Mouse (Mus musculus): Measurements from ENCODE around the gene Cd3d.

Cd3d gene

DNA sequence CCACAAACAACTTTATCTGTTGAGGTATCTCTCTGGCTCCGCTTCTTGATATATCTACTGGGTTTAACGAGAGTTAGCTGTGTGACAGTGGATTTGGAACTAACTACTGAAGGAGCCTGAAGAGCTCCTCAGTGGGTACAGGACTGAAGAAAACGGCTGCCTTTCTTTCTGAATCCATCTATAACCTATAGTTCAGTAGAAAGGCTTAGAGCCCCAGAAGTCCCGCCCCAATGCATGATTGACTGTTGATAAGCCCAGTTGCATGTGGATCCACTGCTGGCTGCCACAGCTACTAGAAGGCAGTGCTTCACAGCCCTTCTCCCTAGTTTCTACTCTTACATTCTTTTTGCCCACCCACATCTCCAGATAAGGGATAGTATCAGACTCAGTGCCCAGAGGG, 28.9 kb downstream of the Cd3d start:
- TF ChIP-seq GATA4 (IDR thresholded peaks at IDR 0.05; ENCODE audit: insufficient replicate concordance, low read length), result no peak

DNA sequence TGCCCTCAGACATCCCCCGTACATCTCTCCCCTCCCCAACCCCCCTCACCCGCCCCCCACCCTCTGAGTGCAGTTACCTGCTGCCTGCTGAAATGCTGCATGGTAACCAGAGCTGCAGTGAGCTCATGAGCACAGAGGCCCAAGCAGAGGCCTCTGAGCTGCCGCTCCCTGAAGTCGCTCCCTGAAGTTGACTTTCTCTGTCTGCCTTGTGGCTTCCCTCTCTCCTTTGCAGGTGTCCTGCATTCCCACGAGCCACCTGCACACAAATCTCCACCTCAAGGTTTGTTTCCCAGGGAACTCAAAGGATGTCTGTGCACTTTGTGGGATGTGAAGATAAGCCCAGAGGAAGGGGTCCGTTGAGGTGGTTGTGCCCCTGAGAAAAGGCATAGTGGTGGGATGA, 29.7 kb downstream of the Cd3d start:
- no peak for TF ChIP-seq GATA4 (IDR thresholded peaks at IDR 0.05; ENCODE audit: insufficient replicate concordance, low read length)

DNA sequence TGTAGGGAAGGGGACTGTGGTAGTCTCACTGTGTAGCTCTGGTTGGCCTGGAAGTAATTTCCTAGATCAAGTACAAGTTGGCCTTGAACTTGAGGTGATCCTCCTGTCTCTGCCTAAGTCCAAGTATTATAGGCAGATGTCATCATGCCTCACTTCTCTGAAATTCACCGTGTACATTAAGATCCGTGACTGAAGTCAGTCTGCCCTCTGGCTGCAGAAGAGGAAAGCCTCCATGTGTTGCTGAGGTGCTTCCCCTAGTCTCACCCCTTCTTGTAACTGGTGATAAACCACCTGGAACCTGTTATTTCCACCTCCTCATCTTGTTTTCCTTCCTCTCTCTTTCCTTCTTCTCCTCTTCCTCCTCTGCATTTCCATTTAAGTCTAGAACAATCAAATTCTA, 33.3 kb downstream of the Cd3d start:
- no peak for TF ChIP-seq GATA4 (IDR thresholded peaks at IDR 0.05; ENCODE audit: insufficient replicate concordance, low read length)

DNA sequence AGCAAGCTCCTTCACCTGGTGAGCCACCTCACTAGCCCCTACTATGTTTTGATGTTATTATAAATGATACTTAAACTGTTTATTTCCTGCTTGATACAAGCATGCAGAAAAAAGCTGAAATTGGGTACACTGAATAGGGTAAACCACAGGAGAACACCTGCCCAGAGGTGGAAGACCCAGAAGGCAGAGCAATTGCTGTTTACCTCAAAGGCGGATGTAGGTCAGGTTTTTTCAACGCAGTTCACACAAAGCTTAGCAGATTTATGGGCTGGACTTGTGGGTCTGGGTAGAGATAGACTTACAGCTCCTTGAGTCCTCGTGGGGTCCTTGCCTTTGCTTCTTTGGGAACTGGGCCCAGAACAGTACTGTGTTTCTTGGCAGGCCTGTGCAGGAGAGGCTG, 34.3 kb downstream of the Cd3d start:
- TF ChIP-seq GATA4 (IDR thresholded peaks at IDR 0.05; ENCODE audit: insufficient replicate concordance, low read length), result no peak

DNA sequence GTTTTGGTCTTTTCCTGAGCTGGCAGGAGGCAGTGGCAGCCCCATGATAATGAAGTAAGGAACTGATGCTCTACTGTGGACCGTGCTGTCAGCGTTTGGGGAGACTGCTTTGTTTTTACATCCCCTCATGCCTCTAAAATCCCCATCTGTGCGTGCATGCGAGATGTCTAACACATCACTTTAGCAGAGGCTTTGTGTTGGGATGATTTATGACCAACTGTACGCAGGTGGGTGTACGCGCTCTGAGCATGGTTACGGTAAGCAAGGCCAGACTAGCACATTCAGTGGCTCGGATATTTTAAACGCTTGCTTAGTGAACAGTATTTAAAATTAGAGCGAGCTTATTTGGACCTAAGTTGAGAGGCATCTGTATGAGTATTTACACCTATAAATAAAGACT, 36.4 kb downstream of the Cd3d start:
- no peak for TF ChIP-seq GATA4 (IDR thresholded peaks at IDR 0.05; ENCODE audit: insufficient replicate concordance, low read length)

DNA sequence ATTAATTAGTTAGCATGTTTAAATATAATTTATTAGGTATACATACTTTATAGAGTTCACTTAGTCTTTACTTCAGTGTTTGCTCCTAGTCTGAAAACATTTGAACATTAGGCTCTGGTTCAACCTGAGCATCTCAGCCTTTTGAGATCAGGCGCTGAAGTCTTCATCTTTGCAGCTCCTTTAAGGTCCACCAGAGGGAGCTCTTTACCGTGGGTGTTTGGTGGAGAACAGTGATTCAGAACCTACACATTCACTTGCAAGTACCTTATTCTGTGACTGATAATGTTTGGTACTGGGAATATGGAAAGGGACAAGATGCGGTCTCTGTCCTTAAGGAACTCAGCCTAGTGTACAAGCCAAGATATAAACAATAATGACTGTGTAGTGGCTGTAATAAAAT, 41.2 kb downstream of the Cd3d start:
- TF ChIP-seq GATA4 (IDR thresholded peaks at IDR 0.05; ENCODE audit: insufficient replicate concordance, low read length), result no peak

DNA sequence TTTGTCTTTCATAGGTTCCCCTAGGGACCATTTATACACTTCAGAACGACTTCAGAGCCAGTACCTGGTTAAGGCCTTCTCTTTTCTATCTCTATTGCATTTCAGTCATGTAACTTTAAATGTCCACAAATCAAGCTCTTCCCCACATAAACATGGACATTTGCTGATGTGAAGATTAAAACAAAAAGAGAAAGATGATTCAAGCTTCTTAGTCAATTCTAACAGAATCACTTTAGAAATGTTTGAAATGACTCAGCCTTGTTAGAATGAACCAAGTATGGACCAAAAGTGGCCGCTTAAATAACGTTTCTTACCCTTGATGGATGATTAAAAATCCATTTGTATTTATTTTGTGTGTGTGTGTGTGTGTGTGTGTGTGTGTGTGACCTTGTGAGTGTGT, 42.1 kb downstream of the Cd3d start:
- no peak for TF ChIP-seq GATA4 (IDR thresholded peaks at IDR 0.05; ENCODE audit: insufficient replicate concordance, low read length)

DNA sequence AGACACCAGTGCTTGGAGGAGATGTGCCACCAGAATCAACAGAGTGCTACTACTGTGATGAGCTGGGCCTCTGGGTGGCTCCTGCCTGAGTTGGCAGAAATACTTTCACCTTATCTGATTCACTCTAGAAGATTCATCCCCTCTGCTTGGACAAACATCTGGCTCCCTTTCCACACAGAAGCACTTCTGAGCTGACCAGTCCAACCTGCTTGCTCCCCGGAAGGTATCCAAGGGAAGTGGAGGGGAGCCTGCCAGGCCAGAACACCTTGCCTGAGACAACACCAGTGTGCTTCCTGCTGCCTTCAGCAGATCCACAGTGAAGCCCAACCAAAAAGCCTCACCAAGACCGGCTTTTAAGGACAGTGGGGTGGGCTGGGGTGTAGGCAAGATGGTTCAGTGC, 42.6 kb downstream of the Cd3d start:
- no peak for TF ChIP-seq GATA4 (IDR thresholded peaks at IDR 0.05; ENCODE audit: insufficient replicate concordance, low read length)

DNA sequence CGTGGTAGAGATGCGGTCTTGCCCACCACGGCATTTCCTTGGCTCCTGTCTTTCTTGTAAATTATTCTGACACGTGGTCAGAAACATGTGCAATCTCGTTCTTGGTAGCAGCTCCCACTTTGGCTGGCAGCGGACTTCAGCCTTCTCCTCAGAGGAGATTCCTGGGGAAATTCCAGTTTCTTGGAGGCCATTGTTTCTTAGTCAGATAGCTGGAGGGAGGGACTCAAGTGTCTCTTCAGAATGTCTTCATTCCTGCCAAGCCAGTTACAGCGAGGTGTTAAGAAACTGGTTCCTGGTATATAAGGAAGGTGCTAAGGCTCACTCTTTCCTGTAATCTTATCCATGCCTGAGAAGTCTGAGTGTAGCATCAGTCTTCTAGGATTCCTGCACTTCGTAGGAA, 45.8 kb downstream of the Cd3d start:
- TF ChIP-seq GATA4 (IDR thresholded peaks at IDR 0.05; ENCODE audit: insufficient replicate concordance, low read length), result no peak

DNA sequence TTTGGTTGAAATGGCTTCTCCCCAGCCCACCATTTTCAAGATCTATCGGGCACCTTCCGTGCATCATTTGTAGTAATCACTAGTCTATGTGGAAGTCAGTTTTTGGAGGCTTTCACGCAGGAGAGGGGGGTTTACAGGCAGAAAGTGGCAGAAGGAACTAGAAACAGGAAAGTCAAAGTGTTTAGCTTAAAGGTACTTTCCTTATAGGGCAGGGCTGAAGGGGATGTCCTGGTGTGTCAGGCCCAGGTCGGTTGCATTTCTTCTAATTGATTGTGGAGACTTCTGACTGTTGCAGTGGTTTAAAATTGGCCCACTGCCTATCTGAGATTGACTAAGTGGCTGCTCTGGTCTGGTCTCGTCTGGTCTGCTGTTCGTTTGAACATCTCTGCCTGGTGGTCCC, 48.8 kb downstream of the Cd3d start:
- no peak for TF ChIP-seq GATA4 (IDR thresholded peaks at IDR 0.05; ENCODE audit: insufficient replicate concordance, low read length)

DNA sequence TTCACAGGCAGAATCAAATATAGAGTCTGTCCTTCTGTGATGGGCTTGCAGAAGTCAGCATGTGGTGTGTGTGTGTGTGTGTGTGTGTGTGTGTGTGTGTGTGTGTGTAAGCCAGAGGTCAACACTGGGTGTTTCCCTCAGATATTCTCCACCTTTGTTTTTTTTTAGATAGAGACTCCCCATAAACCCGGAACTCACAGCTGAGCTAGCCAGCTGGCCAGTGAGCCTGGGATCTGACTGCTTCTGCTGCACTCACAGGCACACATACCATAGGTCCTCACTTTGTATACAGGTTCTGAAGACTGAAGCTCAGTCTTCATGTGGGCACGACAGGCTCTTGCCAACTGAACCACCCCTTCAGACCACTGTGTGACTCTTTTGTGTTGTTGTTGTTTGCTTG, 50.7 kb downstream of the Cd3d start:
- no peak for TF ChIP-seq GATA4 (IDR thresholded peaks at IDR 0.05; ENCODE audit: insufficient replicate concordance, low read length)

DNA sequence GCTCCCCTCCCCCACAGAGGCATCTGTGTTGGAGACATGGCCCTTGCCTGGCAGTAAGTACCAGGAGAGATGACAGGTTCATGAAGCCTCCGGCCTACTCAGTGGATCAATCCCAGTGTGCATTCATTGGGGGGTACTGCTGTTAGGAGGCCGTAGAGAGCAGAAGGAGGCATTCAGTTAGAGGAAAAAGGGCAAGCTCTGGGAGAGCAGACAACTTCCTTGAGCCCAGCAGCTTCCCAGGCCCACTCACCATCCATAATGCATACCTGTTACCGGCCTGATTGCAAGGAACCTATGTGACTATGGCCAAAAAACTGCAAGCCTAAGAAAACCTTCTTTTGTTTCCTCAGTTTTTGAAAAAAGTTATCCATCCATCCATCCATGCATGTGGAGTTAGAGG, 52.9 kb downstream of the Cd3d start:
- no peak for TF ChIP-seq GATA4 (IDR thresholded peaks at IDR 0.05; ENCODE audit: insufficient replicate concordance, low read length)

Data from liver, adult (tissue).